Mouse (Mus musculus): ENCODE results near the gene Akr1c12. TPM values are rescaled to one million over a fixed set of nuclear protein-coding genes. Genes with fewer than 3 reads are reported as not detected.

Akr1c12 gene
- total and polyA plus RNA-seq, 3 experiments: 23.9 to 33.3 (median 31.3) TPM

DNA sequence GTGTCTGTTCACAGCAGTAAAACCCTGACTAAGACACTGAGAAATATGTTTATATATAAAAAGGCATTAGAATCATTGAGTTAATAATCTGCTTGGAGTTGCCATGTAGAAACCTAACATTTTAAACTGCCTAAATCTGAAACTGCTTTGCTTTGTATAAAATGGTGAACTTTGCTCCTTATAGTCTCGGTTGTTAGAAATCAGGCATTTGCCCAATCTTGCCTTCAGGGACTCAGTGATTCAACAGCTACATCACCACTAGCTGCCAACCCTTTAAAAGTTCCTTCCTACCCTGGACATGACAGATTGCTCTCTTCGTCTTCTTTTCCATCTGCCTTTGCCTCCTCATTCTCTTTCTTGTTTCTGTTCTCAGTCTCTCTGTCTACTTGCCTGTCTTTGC lies 34.7 kb upstream of the Akr1c12 start:
- no peak overlapping the region for H3K9ac ChIP-seq (ENCODE audit: insufficient read depth, low read depth)
- DNase-seq (ENCODE audit: extremely low read depth): no peak
- no peak overlapping the region for H3K27ac ChIP-seq (ENCODE audit: insufficient read depth, low read depth)
- H3K79me2 ChIP-seq (replicated peaks; ENCODE audit: control insufficient read depth, extremely low read depth, insufficient read depth, poor library complexity, severe bottlenecking): no peaks in the 10 kb centered on the region
- in situ Hi-C loops (cut with MboI; ENCODE audit: low pct_ligation_motif_present, low pct_unique_long_range_greater_than_20kb, low sequenced_read_pairs) (no loop called here), dilution Hi-C loops (cut with MboI; ENCODE audit: extremely low pct_ligation_motif_present, extremely low pct_unique_long_range_greater_than_20kb, low sequenced_read_pairs) (no loop called here)
- no peaks in the 10 kb centered on the region for H3K36me3 ChIP-seq (replicated peaks in 1 of 2; ENCODE audit: control insufficient read depth in 1 of 2, insufficient read depth in 1 of 2, low read length in 1 of 2)
- H3K4me2 ChIP-seq (ENCODE audit: insufficient read depth, low read depth, poor library complexity, severe bottlenecking): no peak overlapping the region
- H3K4me3 ChIP-seq (replicated peaks in 1 of 3; ENCODE audit: low read depth in 2 of 3, low read length in 2 of 3, poor library complexity in 1 of 3): no peak overlapping the region
- no peaks in the 10 kb centered on the region for H3K4me1 ChIP-seq (ENCODE audit: control insufficient read depth in 1 of 2, insufficient read depth in 2 of 2)
- no peaks in the 10 kb centered on the region for H3K27me3 ChIP-seq (replicated peaks)
- no peaks in the 10 kb centered on the region for H3K9me3 ChIP-seq (replicated peaks; ENCODE audit: low read length)
- no peak for TF ChIP-seq EP300 (IDR thresholded peaks at IDR 0.05; ENCODE audit: low read length)
- TF ChIP-seq SIN3A (IDR thresholded peaks at IDR 0.05; ENCODE audit: low read length): no peak
- TF ChIP-seq TCF12 (IDR thresholded peaks at IDR 0.05; ENCODE audit: low read depth, low read length): no peak
- TF ChIP-seq CTCF (conservative IDR thresholded peaks at IDR 0.05 in 1 of 2, IDR thresholded peaks at IDR 0.05 in 1 of 2; ENCODE audit: low read depth in 2 of 2, low read length in 2 of 2): no peak
- no peak for TF ChIP-seq MYC (IDR thresholded peaks at IDR 0.05; ENCODE audit: low read depth, low read length)
- TF ChIP-seq BHLHE40 (IDR thresholded peaks at IDR 0.05; ENCODE audit: low read depth, low read length): no peak
- TF ChIP-seq USF1 (IDR thresholded peaks at IDR 0.05; ENCODE audit: low read depth, low read length): no peak
- no peak for TF ChIP-seq JUND (conservative IDR thresholded peaks at IDR 0.05; ENCODE audit: low read depth, low read length)
- TF ChIP-seq ZC3H11A (IDR thresholded peaks at IDR 0.05; ENCODE audit: low read depth, low read length): no peak
- TF ChIP-seq JUN (IDR thresholded peaks at IDR 0.05; ENCODE audit: insufficient read depth, low read depth, low read length): no peak
- no peak for TF ChIP-seq HCFC1 (IDR thresholded peaks at IDR 0.05; ENCODE audit: low read depth, low read length)

DNA sequence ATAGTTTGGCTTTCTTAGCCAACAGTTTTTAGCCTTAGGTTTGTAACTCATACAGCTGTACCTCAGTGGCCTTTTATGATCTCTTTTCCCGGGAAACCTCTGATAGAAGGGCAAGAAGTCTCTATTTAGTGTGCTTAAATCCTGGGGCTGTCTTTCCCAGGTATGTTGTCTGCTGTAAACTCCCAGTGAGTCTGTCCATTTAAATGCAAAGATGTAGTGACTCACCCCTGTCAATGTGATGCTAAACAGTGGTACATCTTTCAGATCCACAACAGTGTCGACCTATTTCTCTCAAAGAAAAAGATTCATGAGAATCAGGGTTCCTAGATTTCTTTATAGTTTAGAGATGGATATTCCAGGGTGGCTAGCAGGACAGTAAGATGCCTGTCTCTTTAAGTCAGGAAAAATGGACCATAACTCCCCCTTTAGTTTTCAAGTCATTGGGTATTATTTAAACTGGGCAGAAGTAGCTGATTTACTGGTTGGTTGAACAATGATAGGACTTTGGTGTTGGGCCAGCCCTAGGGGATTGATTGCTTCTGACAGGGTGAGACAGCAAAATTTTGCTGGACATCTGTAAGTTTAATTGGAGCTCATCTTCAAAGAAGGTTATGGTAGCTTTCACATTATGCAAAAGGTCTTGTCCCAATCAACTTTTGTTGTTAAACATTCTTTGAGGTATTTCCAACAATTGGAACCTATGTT lies 25.8 kb upstream of the Akr1c12 start:
- no peak for TF ChIP-seq MAZ (IDR thresholded peaks at IDR 0.05; ENCODE audit: low read depth, low read length)
- TF ChIP-seq JUND (conservative IDR thresholded peaks at IDR 0.05; ENCODE audit: low read depth, low read length): no peak
- TF ChIP-seq MAFK (IDR thresholded peaks at IDR 0.05; ENCODE audit: insufficient replicate concordance, low read length): no peak
- no peak for TF ChIP-seq IRF4 (IDR thresholded peaks at IDR 0.05; ENCODE audit: low read depth, low read length)
- no peak for TF ChIP-seq USF2 (conservative IDR thresholded peaks at IDR 0.05; ENCODE audit: low read depth, low read length)
- TF ChIP-seq RAD21 (IDR thresholded peaks at IDR 0.05; ENCODE audit: low read depth, low read length): no peak
- TF ChIP-seq EP300 (IDR thresholded peaks at IDR 0.05; ENCODE audit: low read length): no peak
- TF ChIP-seq TCF12 (IDR thresholded peaks at IDR 0.05; ENCODE audit: low read depth, low read length): no peak
- no peak for TF ChIP-seq GABPA (IDR thresholded peaks at IDR 0.05; ENCODE audit: insufficient replicate concordance, low read depth, low read length)
- TF ChIP-seq MEF2A (IDR thresholded peaks at IDR 0.05; ENCODE audit: borderline replicate concordance, low read depth, low read length): no peak
- TF ChIP-seq NELFE (IDR thresholded peaks at IDR 0.05; ENCODE audit: low read depth, low read length): no peak
- TF ChIP-seq NRF1 (IDR thresholded peaks at IDR 0.05; ENCODE audit: low read depth, low read length): no peak
- no peak for TF ChIP-seq ELF1 (IDR thresholded peaks at IDR 0.05; ENCODE audit: low read depth, low read length)
- TF ChIP-seq ZMIZ1 (IDR thresholded peaks at IDR 0.05; ENCODE audit: low read depth, low read length): no peak
- no peak for DNase-seq (ENCODE audit: extremely low read depth)
- Histone ChIP-seq H3K4me3 (replicated peaks in 1 of 3; ENCODE audit: low read depth in 2 of 3, low read length in 2 of 3, poor library complexity in 1 of 3) (no peak overlapping the region), H3K36me3 (replicated peaks in 1 of 2; ENCODE audit: control insufficient read depth in 1 of 2, insufficient read depth in 1 of 2, low read length in 1 of 2) (no peaks in the 10 kb centered on the region), H3K4me2 (ENCODE audit: insufficient read depth, low read depth, poor library complexity, severe bottlenecking) (no peak overlapping the region), H3K9me3 (replicated peaks; ENCODE audit: low read length) (no peaks in the 10 kb centered on the region), H3K27ac (ENCODE audit: insufficient read depth, low read depth) (no peak overlapping the region), H3K79me2 (replicated peaks; ENCODE audit: control insufficient read depth, extremely low read depth, insufficient read depth, poor library complexity, severe bottlenecking) (no peaks in the 10 kb centered on the region), H3K27me3 (replicated peaks) (no peaks in the 10 kb centered on the region), H3K4me1 (ENCODE audit: control insufficient read depth in 1 of 2, insufficient read depth in 2 of 2) (no peaks in the 10 kb centered on the region), H3K9ac (ENCODE audit: insufficient read depth, low read depth) (no peak overlapping the region)
- in situ Hi-C loops (cut with MboI; ENCODE audit: low pct_ligation_motif_present, low pct_unique_long_range_greater_than_20kb, low sequenced_read_pairs) (no loop called here), dilution Hi-C loops (cut with MboI; ENCODE audit: extremely low pct_ligation_motif_present, extremely low pct_unique_long_range_greater_than_20kb, low sequenced_read_pairs) (no loop called here)

All from CH12.LX (cell line).